Mouse (Mus musculus) lung, embryonic 16.5 days (tissue): ENCODE results near the gene P4ha1. TPM values are rescaled to one million over a fixed set of nuclear protein-coding genes. Genes with fewer than 3 reads are reported as not detected.

Experiments
- ATAC-seq: fragments of 200-750 bp; cut with Nextera tagmentation; 2 replicates; pipeline ENCODE4 v1.8.0; 2017; ENCODE audit warnings: low read depth, mild to moderate bottlenecking, moderate library complexity
- H3K27ac ChIP-seq: fragments of 300-500 bp; sonication (generic); 2 replicates; pipeline ENCODE4 v1.5.1; 2014; ENCODE audit warnings: mild to moderate bottlenecking, control low read depth, low read length
- H3K27me3 ChIP-seq: fragments of 300-500 bp; sonication (generic); 2 replicates; pipeline ENCODE4 v1.6.1; 2014; ENCODE audit warnings: low read depth, low read length, mixed read lengths; ENCODE audit not compliant: control insufficient read depth, insufficient read depth
- H3K36me3 ChIP-seq: fragments of 300-500 bp; sonication (generic); 2 replicates; pipeline ENCODE4 v1.6.1; 2014; ENCODE audit warnings: low read length; ENCODE audit not compliant: control insufficient read depth, insufficient read depth
- H3K4me1 ChIP-seq: fragments of 300-500 bp; sonication (generic); replicated peaks from 2 replicates; pipeline ENCODE4 v1.6.1; 2014; ENCODE audit warnings: low read length, mixed read lengths; ENCODE audit not compliant: control insufficient read depth, insufficient read depth
- H3K4me2 ChIP-seq: fragments of 300-500 bp; sonication (generic); 2 replicates; pipeline ENCODE4 v1.6.1; 2014; ENCODE audit warnings: low read depth, low read length, control low read depth
- H3K4me3 ChIP-seq: fragments of 300-500 bp; sonication (generic); 2 replicates; pipeline ENCODE4 v1.5.1; 2014; ENCODE audit warnings: mild to moderate bottlenecking, low read length, control low read depth
- H3K9ac ChIP-seq: fragments of 300-500 bp; sonication (generic); 2 replicates; pipeline ENCODE4 v1.6.1; 2014; ENCODE audit warnings: low read length, control low read depth
- H3K9me3 ChIP-seq: fragments of 300-500 bp; sonication (generic); 2 replicates; pipeline ENCODE4 v1.6.1; 2016; ENCODE audit warnings: low read length; ENCODE audit not compliant: control insufficient read depth
- WGBS: fragments of 180-500 bp; shearing (Covaris S2); extraction: QIAGEN DNeasy Blood & Tissue Kit; methylation state at CpG from one replicate; pipeline ENCODE4 v1.1.7; 2014; 5-methylcytosine and 5-hydroxymethylcytosine counted together
- polyA plus RNA-seq: library from polyadenylated mRNA; unstranded; fragments of >200 nt; fragmentation: Nextera tagmentation; extraction: Ambion mirVana; gene quantifications from 2 replicates; pipeline ENCODE4 v1.2.1, GENCODE M21; 2015

Gene P4ha1
- polyA plus RNA-seq, 1 experiment from 2014 or later, result 81.8 TPM

DNA sequence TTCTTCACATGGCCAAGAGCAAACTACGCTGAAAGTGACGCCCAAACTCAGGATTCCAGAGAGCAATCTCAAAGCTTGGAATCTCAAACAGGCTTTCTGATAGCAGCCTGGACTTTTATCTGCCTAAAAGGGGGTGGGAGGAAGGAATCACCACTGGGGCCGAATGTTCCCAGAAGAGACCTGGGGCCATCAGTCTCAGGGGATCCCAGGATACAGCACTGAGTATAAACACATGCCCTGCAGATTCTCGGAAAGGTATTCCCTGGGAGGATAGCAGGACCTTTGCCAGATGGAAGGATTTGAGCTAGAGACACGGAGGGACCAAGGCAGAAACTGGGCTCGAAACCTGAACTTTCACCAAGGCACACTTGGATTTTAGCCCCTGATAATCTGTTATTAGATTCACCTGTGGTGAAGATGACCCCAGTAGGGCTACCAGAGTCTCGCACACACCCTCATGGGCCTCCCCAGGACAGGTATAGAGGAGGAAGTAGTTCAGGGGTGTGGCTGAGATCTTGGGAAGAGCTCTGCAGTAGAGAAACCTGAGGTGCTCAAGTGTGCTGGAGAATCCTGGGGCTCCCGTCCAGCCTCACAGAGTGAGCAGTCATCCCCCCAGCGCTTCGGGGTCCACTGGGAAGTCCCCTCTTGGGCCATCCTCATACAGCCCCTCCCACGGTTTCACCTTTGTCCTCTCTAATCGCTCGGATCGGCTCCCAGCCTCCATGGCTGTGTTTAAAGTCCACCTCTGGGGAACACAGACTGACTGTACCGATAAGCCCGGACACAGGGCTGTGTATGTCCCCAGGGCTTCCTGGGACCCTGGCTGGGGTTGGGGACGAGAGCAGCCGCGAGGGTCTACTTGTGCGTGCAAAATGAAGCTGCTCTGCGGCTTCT is 80.0 kb downstream of the P4ha1 start, which contains the start of gene Pla2g12b:
Gene Pla2g12b (plus strand): TSS at position 762 of the 894 bp plus-strand sequence.
- Histone ChIP-seq H3K4me1 (no peaks in the 10 kb centered on the region), H3K27me3 (no peaks in the 10 kb centered on the region), H3K36me3 (no peaks in the 10 kb centered on the region), H3K4me2 (no peak within 1 kb of the TSS), H3K9me3 (no peaks in the 10 kb centered on the region), H3K27ac (no peak within 1 kb of the TSS), H3K9ac (no peak within 1 kb of the TSS), H3K4me3 (no peak within 1 kb of the TSS)
- WGBS, result 58% methylated on average over 21 of the region's 21 CpGs
- ATAC-seq, result no peak

DNA sequence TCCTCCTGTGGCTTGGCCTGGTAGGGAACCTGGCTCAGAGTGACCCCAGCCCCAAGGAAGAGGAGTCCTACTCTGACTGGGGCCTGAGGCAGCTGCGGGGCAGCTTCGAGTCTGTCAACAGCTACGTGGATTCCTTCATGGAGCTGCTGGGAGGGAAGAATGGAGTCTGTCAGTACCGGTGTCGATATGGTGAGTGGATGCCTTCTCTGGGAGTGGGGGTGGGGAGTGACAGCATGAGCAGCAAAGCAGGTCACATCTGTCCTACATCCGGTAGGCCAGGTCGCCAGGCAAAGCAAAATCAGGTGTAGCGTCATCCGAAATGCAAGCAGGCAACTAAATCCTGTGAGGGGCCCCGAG is 80.7 kb downstream of the P4ha1 start:
- Histone ChIP-seq H3K4me2 (no peak overlapping the region), H3K36me3 (no peaks in the 10 kb centered on the region), H3K4me1 (no peaks in the 10 kb centered on the region), H3K27ac (no peak overlapping the region), H3K4me3 (no peak overlapping the region), H3K9ac (no peak overlapping the region), H3K9me3 (no peaks in the 10 kb centered on the region), H3K27me3 (no peaks in the 10 kb centered on the region)
- no peak for ATAC-seq
- WGBS, result 52% methylated on average over 10 of the region's 10 CpGs

DNA sequence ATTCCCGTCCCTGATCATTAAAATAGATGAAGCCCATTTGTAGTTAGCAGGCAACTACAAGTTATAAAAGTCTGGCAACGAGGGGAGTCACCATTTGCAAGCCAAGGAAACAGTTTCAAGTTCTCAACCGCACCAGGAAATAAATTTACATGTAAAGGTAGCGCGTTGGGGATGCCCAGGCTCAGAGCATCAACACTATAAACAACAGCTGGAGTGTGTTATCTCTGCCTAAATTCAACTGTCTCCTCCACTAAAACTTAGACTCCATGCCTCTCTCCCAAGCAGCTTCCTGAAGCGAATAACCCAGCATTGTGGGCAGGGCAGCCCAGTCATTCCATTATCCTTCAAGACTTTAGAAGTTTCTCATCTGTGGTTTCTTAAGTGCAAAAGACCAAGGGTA is 85.4 kb downstream of the P4ha1 start:
- Histone ChIP-seq H3K9ac (no peak overlapping the region), H3K4me1 (no peaks in the 10 kb centered on the region), H3K27me3 (no peaks in the 10 kb centered on the region), H3K36me3 (no peaks in the 10 kb centered on the region), H3K27ac (no peak overlapping the region), H3K9me3 (no peaks in the 10 kb centered on the region), H3K4me2 (no peak overlapping the region), H3K4me3 (no peak overlapping the region)
- 46% methylated on average over 6 of the region's 6 CpGs for WGBS
- no peak for ATAC-seq

DNA sequence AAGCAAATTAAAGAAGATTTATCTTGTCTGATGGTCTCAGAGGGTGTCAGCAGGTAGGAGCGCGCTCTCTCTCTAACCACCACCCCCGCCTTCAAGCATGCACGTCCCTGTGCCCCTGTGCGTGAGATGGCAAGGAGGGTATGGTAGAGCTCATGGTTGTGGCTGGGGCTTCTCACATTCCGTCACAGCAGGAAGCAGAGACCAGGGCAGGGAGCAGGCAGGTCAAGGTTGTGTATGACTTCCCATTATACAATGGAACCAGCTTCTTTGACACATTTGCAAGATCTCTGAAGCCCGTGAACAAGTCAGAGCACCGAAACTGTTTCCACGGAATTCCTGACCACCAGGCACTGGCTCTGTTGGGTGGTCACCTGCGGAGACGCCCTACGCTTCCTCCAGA is 87.2 kb downstream of the P4ha1 start:
- no peaks in the 10 kb centered on the region for H3K9me3 ChIP-seq
- no peak overlapping the region for H3K4me2 ChIP-seq
- ATAC-seq, result no peak
- no peak overlapping the region for H3K9ac ChIP-seq
- no peaks in the 10 kb centered on the region for H3K36me3 ChIP-seq
- no peak overlapping the region for H3K27ac ChIP-seq
- WGBS, result 70% methylated on average over 12 of the region's 12 CpGs
- no peaks in the 10 kb centered on the region for H3K27me3 ChIP-seq
- no peaks in the 10 kb centered on the region for H3K4me1 ChIP-seq
- H3K4me3 ChIP-seq, result no peak overlapping the region

DNA sequence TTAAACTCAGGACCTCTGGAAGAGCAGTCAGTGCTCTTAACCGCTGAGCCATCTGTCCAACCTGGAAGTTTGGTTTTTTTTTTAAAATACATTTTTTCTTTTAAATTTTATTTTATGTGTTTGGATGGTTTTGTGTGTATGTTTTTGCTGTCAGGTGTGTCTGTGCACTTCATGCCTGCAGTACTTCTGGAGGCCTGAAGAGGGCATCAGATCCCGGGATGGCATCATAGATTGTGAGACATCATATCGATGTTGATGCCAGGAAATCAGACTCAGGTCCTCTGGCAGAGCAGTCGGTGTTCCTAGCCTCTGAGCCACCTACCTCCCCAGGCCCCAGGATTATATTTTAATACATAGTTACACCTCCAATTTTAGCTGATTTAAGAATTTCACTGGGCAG is 90.6 kb downstream of the P4ha1 start:
- H3K4me3 ChIP-seq, result no peak overlapping the region
- no peak overlapping the region for H3K4me2 ChIP-seq
- no peaks in the 10 kb centered on the region; the same call in 1 of the 2 replicates for H3K4me1 ChIP-seq
- H3K27ac ChIP-seq, result no peak overlapping the region
- no peak for ATAC-seq
- no peaks in the 10 kb centered on the region for H3K36me3 ChIP-seq
- no peaks in the 10 kb centered on the region for H3K9me3 ChIP-seq
- no peaks in the 10 kb centered on the region for H3K27me3 ChIP-seq
- WGBS, result 85% methylated on average over 4 of the region's 4 CpGs
- H3K9ac ChIP-seq, result no peak overlapping the region

DNA sequence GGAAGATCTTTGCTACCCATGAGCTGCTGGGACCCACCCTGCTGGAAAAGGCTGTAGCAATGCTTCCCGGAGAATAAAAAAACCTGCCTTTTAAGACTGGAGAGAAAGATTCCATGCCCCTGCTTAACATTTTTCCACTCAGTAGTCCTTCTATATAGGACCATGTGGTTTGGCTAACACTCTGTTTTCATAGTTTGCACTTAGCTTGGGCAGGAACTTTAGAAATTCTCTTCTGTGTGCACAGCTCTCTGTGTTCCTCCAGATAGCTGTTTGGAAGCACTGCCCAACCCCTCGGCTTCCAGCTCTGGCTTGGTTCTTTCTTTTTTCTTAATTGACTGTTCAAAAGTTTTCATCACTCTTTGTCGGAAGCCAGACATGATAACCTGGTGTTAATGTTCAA is 93.5 kb downstream of the P4ha1 start:
- Histone ChIP-seq H3K9ac (no peak overlapping the region), H3K9me3 (no peaks in the 10 kb centered on the region), H3K4me2 (no peak overlapping the region), H3K27me3 (no peaks in the 10 kb centered on the region), H3K27ac (peak overlapping the region; percentile 15; the same call in 1 of the 2 replicates), H3K4me3 (no peak overlapping the region), H3K4me1 (no peaks in the 10 kb centered on the region; the same call in 1 of the 2 replicates), H3K36me3 (no peaks in the 10 kb centered on the region)
- peak; percentile 56; the same call in 1 of the 2 replicates for ATAC-seq
- 62% methylated on average over 3 of the region's 3 CpGs for WGBS

DNA sequence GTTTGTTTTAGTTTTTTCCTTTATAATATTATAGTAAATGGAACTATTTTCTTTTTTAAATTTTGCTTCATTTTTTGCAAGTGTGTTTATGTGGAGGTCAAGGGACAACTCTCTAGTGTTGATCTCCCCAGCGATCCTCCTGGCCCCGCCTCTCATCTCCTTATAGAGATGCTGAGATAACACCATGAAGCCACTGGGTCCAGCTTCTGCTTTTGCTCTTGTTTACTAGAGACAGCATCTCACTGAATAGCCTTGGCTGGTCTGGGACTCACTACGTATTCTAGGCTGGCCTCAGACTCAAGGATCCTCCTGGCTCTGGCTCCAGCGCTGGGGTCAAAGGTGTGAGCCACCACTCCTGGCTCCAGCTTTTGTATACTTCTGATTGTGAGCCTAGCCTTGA is 96.4 kb downstream of the P4ha1 start:
- ATAC-seq, result no peak
- Histone ChIP-seq H3K9me3 (no peaks in the 10 kb centered on the region), H3K27ac (no peak overlapping the region), H3K36me3 (no peaks in the 10 kb centered on the region), H3K4me3 (no peak overlapping the region), H3K27me3 (no peaks in the 10 kb centered on the region), H3K4me1 (peaks cover 6% of the 10 kb centered on the region), H3K9ac (no peak overlapping the region), H3K4me2 (no peak overlapping the region)
- WGBS, result 71% methylated on average over 4 of the region's 4 CpGs

Other genes starting within 250 kb of the P4ha1 start
- gene Sept10, start 101.4 kb upstream of the P4ha1 start, polyA plus RNA-seq, result 67.0 and 74.6 TPM in 2 replicates
- 12.8 and 13.7 TPM in 2 replicates for gene Sowahc, start 101.3 kb upstream of the P4ha1 start, polyA plus RNA-seq
- gene Gm10273, start 72.3 kb downstream of the P4ha1 start, polyA plus RNA-seq, result 1.3 and 12.4 TPM in 2 replicates
- gene Pla2g12b, start 80.4 kb downstream of the P4ha1 start, polyA plus RNA-seq, result 0.19 and 1.0 TPM in 2 replicates
- 2.8 TPM in 2 replicates for gene Oit3, start 118.5 kb downstream of the P4ha1 start, polyA plus RNA-seq